Mouse (Mus musculus) heart, embryonic 12.5 days (tissue): ENCODE results near the gene Cort. TPM values are rescaled to one million over a fixed set of nuclear protein-coding genes. Genes with fewer than 3 reads are reported as not detected.

Experiments
- ATAC-seq: fragments of 200-750 bp; cut with Nextera tagmentation; 2 replicates; pipeline ENCODE4 v1.8.0; 2017; ENCODE audit warnings: moderate TSS enrichment, moderate library complexity; ENCODE audit not compliant: insufficient number of reproducible peaks, low FRiP score
- H3K27ac ChIP-seq: fragments of 300-500 bp; sonication (generic); 2 replicates; pipeline ENCODE4 v1.5.1; 2016; ENCODE audit warnings: mild to moderate bottlenecking, moderate library complexity; ENCODE audit not compliant: poor library complexity, severe bottlenecking
- H3K27me3 ChIP-seq: fragments of 300-500 bp; sonication (generic); replicated peaks from 2 replicates; pipeline ENCODE4 v1.6.1; 2016; ENCODE audit warnings: mild to moderate bottlenecking, moderate library complexity
- H3K36me3 ChIP-seq: fragments of 300-500 bp; sonication (generic); 2 replicates; pipeline ENCODE4 v1.6.1; 2016; ENCODE audit warnings: mild to moderate bottlenecking, moderate library complexity
- H3K4me1 ChIP-seq: fragments of 300-500 bp; sonication (generic); replicated peaks from 2 replicates; pipeline ENCODE4 v1.6.1; 2016; ENCODE audit warnings: mild to moderate bottlenecking
- H3K4me2 ChIP-seq: fragments of 300-500 bp; sonication (generic); 2 replicates; pipeline ENCODE4 v1.6.1; 2016; ENCODE audit warnings: mild to moderate bottlenecking, moderate library complexity
- H3K4me3 ChIP-seq: fragments of 300-500 bp; sonication (generic); 2 replicates; pipeline ENCODE4 v1.5.1; 2016; ENCODE audit warnings: mild to moderate bottlenecking
- H3K9ac ChIP-seq: fragments of 300-500 bp; sonication (generic); 2 replicates; pipeline ENCODE4 v1.6.1; 2016; ENCODE audit warnings: mild to moderate bottlenecking, moderate library complexity
- H3K9me3 ChIP-seq: fragments of 300-500 bp; sonication (generic); replicated peaks from 2 replicates; pipeline ENCODE4 v1.6.1; 2016; ENCODE audit warnings: mild to moderate bottlenecking, moderate library complexity
- WGBS: fragments of 180-500 bp; shearing (Covaris S2); methylation state at CpG from one replicate; pipeline ENCODE4 v1.1.7; 2016; 5-methylcytosine and 5-hydroxymethylcytosine counted together
- polyA plus RNA-seq: library from polyadenylated mRNA; unstranded; fragments of >200 nt; fragmentation: Nextera tagmentation; extraction: Ambion mirVana; gene quantifications from 2 replicates; pipeline ENCODE4 v1.2.1, GENCODE M21; 2016

The Cort gene
- polyA plus RNA-seq, 1 experiment from 2014 or later, result not detected

DNA sequence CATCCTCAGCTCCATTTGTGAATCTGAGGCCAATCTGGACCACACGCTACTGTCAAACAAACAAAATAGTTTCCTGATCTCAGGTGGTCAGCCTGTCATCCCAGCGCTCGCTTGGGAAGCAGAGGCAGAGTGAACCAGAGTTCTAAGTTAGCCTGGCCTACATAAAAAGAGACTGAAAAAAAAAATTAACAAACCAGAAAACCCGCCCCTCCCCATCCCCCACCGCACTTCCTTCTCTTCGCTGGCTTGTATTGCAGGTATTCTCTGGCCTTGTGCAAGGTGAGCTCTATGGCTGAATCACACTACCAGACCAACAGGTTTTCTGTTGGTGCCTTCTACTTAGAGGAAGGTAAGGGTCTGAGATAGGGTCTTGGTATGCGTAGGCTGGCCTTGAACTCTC is 21.0 kb upstream of the Cort start:
- Histone ChIP-seq H3K4me2 (no peak overlapping the region), H3K27me3 (no peaks in the 10 kb centered on the region), H3K4me1 (peaks cover 11% of the 10 kb centered on the region; the same call in 1 of the 2 replicates), H3K27ac (no peak overlapping the region), H3K9me3 (no peaks in the 10 kb centered on the region), H3K36me3 (peaks cover 31% of the 10 kb centered on the region), H3K9ac (no peak overlapping the region), H3K4me3 (no peak overlapping the region)
- WGBS, result 81% methylated on average over 7 of the region's 7 CpGs
- no peak for ATAC-seq

- 78% methylated on average over 4 of the region's 4 CpGs for WGBS
- Histone ChIP-seq H3K9ac (no peak overlapping the region), H3K36me3 (peaks cover 8% of the 10 kb centered on the region), H3K9me3 (no peaks in the 10 kb centered on the region), H3K27ac (no peak overlapping the region), H3K4me2 (no peak overlapping the region), H3K4me3 (no peak overlapping the region), H3K27me3 (no peaks in the 10 kb centered on the region), H3K4me1 (peaks cover 11% of the 10 kb centered on the region; the same call in 1 of the 2 replicates)
- ATAC-seq, result no peak
Observed at GRCm38 (mm10) chr4:149145151-149145550, 18.6 kb upstream of the Cort start.

DNA sequence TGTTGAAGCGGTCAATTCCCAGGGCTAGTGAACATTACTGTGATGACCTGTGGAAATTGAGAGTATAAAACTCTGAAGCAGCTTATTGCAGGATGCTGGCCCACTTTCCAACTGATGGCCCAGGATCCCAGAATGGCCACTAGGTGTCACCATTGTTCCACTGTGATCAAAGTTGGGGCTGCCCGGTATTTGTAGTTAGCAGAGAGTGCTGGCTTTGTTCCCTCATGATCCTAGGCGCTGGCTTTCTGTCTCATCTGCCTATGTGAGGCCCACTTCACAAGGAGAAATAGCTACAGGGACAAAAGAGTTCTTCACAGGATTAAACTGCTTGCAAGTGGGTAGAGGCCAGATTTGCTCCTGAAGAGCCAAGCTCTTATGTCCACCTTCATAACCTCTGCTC is 17.9 kb upstream of the Cort start:
- H3K27me3 ChIP-seq, result no peaks in the 10 kb centered on the region
- WGBS, result 4% methylated on average over 3 of the region's 3 CpGs
- no peak overlapping the region for H3K27ac ChIP-seq
- H3K4me1 ChIP-seq, result peaks cover 11% of the 10 kb centered on the region; the same call in 1 of the 2 replicates
- H3K9me3 ChIP-seq, result no peaks in the 10 kb centered on the region
- H3K4me3 ChIP-seq, result no peak overlapping the region
- H3K4me2 ChIP-seq, result no peak overlapping the region
- H3K9ac ChIP-seq, result no peak overlapping the region
- ATAC-seq, result peak; percentile 68; the same call in 1 of the 2 replicates
- peaks cover 1% of the 10 kb centered on the region for H3K36me3 ChIP-seq

DNA sequence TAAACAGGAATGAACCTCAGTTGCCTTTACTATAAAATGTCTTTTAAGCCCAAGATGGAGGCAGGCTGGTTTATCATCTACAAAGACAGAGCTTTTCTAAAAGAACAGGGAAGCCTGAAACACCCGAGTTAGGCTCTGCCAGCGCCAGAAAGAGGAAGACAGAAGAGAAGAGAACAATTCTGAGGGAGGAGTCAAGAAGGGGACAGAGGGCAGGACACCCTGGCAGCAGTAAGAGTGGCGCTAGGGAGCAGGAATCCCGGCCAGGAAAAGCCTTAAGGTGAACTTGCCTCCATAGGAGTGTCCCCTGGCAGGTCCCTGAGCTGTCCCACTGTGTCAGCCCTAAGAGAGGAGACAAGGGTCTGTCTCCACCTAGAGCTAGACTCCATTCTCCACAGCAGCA is 17.0 kb upstream of the Cort start:
- Histone ChIP-seq H3K4me1 (peaks cover 11% of the 10 kb centered on the region; the same call in 1 of the 2 replicates), H3K27ac (no peak overlapping the region), H3K27me3 (no peaks in the 10 kb centered on the region), H3K4me3 (no peak overlapping the region), H3K4me2 (no peak overlapping the region), H3K9ac (no peak overlapping the region), H3K36me3 (no peaks in the 10 kb centered on the region), H3K9me3 (no peaks in the 10 kb centered on the region)
- 24% methylated on average over 4 of the region's 4 CpGs for WGBS
- no peak for ATAC-seq

DNA sequence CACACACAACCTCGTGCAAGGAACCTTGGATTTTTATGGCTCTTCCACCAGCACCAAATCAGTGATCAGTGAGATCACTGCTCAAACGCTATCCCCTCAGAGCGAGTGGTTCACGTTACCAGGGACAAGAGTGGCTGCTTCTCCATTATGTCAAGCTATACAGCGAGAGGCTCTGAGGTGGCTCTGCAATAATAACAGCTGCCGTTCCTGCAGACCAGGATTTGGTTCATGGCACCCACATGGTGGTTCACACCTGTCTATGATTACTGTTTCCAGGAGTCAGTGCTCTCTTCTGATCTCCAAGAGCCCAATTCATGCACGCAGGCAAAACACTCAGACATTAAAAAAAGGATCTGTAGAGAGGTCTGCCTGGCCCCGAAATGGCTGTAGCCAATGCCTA is 12.0 kb upstream of the Cort start:
- Histone ChIP-seq H3K27ac (no peak overlapping the region), H3K36me3 (peaks cover 2% of the 10 kb centered on the region; the same call in 1 of the 2 replicates), H3K4me2 (no peak overlapping the region), H3K4me3 (no peak overlapping the region), H3K4me1 (peaks cover 9% of the 10 kb centered on the region; the same call in 1 of the 2 replicates), H3K9me3 (no peaks in the 10 kb centered on the region), H3K9ac (no peak overlapping the region), H3K27me3 (no peaks in the 10 kb centered on the region)
- 83% methylated on average over 8 of the region's 8 CpGs for WGBS
- ATAC-seq, result no peak

GRCm38 (mm10) chr4:149136982-149137770 is 10.6 kb upstream of the Cort start, which contains the start of gene Cenps:
Cenps (minus strand) TSS chr4:149137629.
- peak; percentile 92 for ATAC-seq

GRCm38 (mm10) chr4:149136116-149136850 is 9.7 kb upstream of the Cort start:
- H3K36me3 ChIP-seq, result peaks cover 12% of the 10 kb centered on the region
- peak overlapping the region; percentile 76 for H3K4me3 ChIP-seq
- H3K9me3 ChIP-seq, result no peaks in the 10 kb centered on the region
- H3K9ac ChIP-seq, result peak overlapping the region; percentile 83
- no peaks in the 10 kb centered on the region for H3K27me3 ChIP-seq
- peaks cover 9% of the 10 kb centered on the region; the same call in 1 of the 2 replicates for H3K4me1 ChIP-seq
- WGBS, result 70% methylated on average over 18 of the region's 18 CpGs
- no peak for ATAC-seq
- H3K27ac ChIP-seq, result no peak overlapping the region
- peak overlapping the region; percentile 89 for H3K4me2 ChIP-seq

More at GRCm38 (mm10) chr4:149136982-149137770, 10.6 kb upstream of the Cort start, which contains the start of gene Cenps:
- Histone ChIP-seq H3K4me2 (peak within 1 kb of the TSS; percentile 89), H3K9me3 (no peaks in the 10 kb centered on the region), H3K4me1 (peaks cover 9% of the 10 kb centered on the region; the same call in 1 of the 2 replicates), H3K27me3 (no peaks in the 10 kb centered on the region), H3K27ac (peak within 1 kb of the TSS; percentile 91), H3K9ac (peak within 1 kb of the TSS; percentile 83), H3K4me3 (peak within 1 kb of the TSS; percentile 76), H3K36me3 (peaks cover 3% of the 10 kb centered on the region)
- 1% methylated on average over 68 of the region's 68 CpGs for WGBS

GRCm38 (mm10) chr4:149133395-149133794 is 6.8 kb upstream of the Cort start:
- 78% methylated on average over 5 of the region's 5 CpGs for WGBS
- no peak overlapping the region for H3K9ac ChIP-seq
- H3K4me1 ChIP-seq, result peaks cover 9% of the 10 kb centered on the region; the same call in 1 of the 2 replicates
- no peaks in the 10 kb centered on the region for H3K27me3 ChIP-seq
- peaks cover 33% of the 10 kb centered on the region for H3K36me3 ChIP-seq
- ATAC-seq, result no peak
- no peak overlapping the region for H3K4me2 ChIP-seq
- H3K9me3 ChIP-seq, result no peaks in the 10 kb centered on the region
- no peak overlapping the region for H3K27ac ChIP-seq
- H3K4me3 ChIP-seq, result no peak overlapping the region

GRCm38 (mm10) chr4:149131789-149132565 is 5.4 kb upstream of the Cort start:
- Histone ChIP-seq H3K27me3 (no peaks in the 10 kb centered on the region), H3K27ac (no peak overlapping the region), H3K9ac (no peak overlapping the region), H3K36me3 (peaks cover 44% of the 10 kb centered on the region), H3K9me3 (no peaks in the 10 kb centered on the region), H3K4me2 (no peak overlapping the region), H3K4me1 (peaks cover 8% of the 10 kb centered on the region; the same call in 1 of the 2 replicates), H3K4me3 (no peak overlapping the region)
- 87% methylated on average over 21 of the region's 21 CpGs for WGBS
- no peak for ATAC-seq

- no peak overlapping the region for H3K4me3 ChIP-seq
- H3K27ac ChIP-seq, result no peak overlapping the region
- H3K27me3 ChIP-seq, result no peaks in the 10 kb centered on the region
- H3K36me3 ChIP-seq, result peaks cover 44% of the 10 kb centered on the region
- H3K4me2 ChIP-seq, result no peak overlapping the region
- H3K9me3 ChIP-seq, result no peaks in the 10 kb centered on the region
- peaks cover under 1% of the 10 kb centered on the region; the same call in 1 of the 2 replicates for H3K4me1 ChIP-seq
- no peak for ATAC-seq
- 86% methylated on average over 23 of the region's 23 CpGs for WGBS
- no peak overlapping the region for H3K9ac ChIP-seq
Observed at GRCm38 (mm10) chr4:149131021-149131752, 4.6 kb upstream of the Cort start.
